Mouse (Mus musculus): Measurements from ENCODE around the gene Pax6.

Gene Pax6

GRCm38 (mm10) chr2:105668271-105669270 is at the start of gene Pax6:
Gene Pax6, plus strand, starts transcription at chr2:105668900.
- peak; percentile 90 to 91 for DNase-seq

DNA sequence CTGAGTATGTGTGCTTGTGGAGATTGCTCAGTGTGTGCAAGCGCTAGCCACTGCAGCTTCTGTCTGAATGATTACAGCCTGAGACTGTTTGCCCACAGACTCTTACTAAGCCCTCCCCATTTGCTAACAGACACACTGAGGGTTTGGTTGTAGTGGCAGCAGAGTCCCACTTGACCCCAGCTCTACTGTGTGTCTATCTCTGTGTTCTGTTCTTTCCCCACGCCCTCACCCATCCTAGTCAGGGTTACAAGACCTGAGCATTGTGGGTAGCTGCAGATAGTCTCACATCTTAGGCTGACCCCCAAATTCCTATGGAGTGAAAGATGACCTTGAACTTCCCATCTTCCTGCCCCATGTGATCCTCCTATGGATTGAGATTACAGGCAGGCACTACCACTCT is 19.8 kb upstream of the Pax6 start:
- no peak for DNase-seq

DNA sequence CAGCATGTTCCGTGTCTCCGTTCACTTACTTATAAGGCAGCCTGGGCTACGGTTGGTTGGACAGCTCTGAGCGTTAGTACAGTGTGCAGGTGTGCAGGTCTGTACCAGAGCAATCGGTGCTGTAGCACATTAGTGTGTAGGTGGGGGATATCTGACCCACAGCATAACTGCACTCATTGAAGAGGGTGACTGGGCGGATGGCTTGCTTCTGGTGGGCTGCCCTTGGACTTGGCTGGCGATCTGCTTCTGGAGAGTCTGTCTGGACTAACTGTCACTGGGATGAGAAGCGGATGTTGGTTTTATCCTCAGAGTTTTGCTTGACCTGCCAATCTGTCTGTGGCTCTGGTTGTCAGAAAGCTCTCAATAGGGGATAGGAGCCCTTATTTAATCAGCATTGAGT is 12.2 kb upstream of the Pax6 start:
- no peak for DNase-seq

- DNase-seq, result no peak
Observed at GRCm38 (mm10) chr2:105659350-105659749, 9.3 kb upstream of the Pax6 start.

DNA sequence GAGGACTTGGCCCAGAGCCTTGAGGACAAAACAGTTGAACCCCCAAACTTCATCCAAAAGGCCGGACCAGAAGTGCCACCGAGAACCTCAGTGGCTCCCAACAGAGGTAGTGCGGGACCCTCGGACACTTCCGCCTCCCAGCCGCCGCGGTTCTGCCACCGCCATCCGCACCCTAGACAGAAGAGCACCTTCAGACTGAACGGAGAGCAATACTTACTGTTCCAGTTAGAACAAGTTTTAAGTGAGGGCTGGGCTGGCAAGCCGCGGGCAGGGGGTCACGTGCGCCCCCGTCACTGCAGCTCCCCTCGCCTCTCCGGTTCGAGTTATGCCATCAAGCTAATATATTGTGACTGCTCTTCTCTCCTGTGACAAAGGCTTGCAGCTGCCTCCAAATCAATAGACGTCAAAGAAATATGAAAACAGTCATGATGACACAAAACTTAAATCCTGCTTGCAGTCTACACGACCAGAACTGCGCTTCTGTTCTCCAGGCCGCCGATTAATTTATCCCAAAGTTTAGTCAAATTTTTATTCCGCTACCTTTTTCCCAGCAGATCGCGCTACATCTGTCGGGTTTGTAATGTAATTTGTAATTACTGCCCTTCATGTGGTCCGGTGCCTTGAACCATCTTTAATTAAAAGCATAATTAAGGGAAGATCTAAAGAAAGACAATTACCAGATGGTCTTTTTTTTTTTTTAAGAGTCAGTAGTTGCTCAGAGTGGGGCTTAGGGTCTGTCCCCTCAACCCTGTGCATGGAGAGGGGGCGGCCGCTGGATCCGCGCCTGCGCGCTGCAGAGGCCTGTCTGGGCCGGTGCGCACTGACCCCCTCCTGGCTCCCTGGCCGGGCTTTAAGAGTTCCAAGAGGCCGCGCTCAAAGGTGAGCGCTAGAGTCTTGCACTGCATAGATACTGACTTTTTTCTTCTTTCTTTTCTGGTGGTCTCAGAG is 8.5 kb upstream of the Pax6 start:
- DNase-seq, result peak; percentile 19 to 20

DNA sequence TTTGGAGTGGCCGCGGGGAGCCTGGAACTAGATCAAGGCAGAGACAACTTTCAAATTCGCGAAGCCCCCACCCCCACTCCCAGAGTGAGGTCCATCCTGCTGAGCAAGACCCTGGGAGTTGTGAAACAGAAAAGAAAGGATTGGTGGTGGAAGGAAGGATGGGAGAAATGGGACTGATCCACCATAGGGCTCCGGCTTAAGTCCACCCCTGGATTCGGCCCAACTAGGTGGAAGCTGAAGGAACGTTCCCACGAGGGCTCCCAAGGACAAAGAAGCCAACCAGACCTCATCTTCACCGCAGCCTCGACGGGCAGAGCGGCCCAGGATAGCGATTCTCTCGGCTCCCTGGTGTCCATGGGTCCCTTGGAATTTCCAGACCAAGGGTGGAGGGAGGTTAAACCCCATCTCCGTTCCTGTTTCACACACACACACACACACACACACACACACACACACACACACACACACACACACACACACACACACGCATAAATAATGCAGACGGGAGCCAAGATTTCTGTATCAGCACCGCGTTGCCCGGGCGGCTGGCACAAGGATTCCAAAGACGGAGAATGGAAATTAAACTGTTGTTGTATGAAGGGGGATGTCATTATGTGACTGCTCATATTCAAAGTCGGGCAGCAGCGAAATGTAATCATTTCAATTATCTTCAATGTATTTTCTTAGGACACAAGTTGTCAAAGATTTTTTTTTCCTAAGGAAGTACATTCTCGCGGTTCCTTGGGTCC is 7.7 kb upstream of the Pax6 start:
- DNase-seq, result peak in 1 of 2 experiments; percentile 24

DNA sequence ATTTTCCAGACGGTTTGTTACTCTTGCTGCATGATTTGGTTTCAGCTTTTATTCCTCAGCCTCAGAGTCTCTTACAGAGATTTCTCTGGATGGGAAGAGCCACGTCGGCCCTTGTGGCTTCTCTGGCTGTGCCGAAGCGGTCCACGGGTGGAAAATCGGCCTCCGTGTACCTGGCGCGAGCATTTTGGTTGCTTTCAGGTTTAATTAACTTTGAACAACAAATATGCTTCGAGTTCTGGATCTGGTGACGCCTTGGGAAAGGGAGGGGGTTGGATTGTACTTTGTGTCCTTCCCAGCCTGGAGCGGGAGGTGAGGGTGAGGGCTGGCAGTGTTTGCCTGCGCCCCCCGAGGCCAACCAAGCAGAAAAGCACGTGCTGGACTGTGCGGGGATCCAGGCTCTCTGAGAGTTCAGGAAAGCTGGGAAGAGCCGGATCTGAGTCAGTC is 7.1 kb upstream of the Pax6 start:
- peak in 1 of 2 experiments; percentile 19 for DNase-seq

DNA sequence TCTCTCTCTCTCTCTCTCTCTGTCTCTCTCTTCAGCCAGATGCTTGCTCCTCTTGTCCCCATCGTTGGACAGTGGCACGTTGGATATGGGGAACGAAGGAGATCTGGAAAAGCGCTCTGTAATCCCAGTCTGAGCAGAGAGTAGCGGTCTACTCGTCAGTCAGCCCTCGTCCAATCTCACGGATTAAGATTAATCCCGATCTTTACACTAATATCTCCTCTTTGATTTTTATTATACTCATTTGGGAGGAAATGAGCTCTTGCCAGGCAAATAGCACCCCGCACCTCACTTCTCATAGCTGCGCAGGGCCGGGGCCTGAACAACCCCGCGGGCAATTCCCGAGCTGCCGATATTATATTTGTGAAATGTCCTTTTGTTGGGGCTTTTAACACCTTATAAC is 6.6 kb upstream of the Pax6 start:
- DNase-seq, result no peak

- DNase-seq, result no peak
Observed at GRCm38 (mm10) chr2:105662606-105663005, 6.1 kb upstream of the Pax6 start.

- DNase-seq, result no peak
Observed at GRCm38 (mm10) chr2:105663101-105663511, 5.6 kb upstream of the Pax6 start.

- DNase-seq, result no peak
Observed at GRCm38 (mm10) chr2:105664996-105665395, 3.7 kb upstream of the Pax6 start.

- no peak for DNase-seq
Observed at GRCm38 (mm10) chr2:105665491-105666250, 3.0 kb upstream of the Pax6 start.

- no peak for DNase-seq
Observed at GRCm38 (mm10) chr2:105666331-105666730, 2.4 kb upstream of the Pax6 start.

DNA sequence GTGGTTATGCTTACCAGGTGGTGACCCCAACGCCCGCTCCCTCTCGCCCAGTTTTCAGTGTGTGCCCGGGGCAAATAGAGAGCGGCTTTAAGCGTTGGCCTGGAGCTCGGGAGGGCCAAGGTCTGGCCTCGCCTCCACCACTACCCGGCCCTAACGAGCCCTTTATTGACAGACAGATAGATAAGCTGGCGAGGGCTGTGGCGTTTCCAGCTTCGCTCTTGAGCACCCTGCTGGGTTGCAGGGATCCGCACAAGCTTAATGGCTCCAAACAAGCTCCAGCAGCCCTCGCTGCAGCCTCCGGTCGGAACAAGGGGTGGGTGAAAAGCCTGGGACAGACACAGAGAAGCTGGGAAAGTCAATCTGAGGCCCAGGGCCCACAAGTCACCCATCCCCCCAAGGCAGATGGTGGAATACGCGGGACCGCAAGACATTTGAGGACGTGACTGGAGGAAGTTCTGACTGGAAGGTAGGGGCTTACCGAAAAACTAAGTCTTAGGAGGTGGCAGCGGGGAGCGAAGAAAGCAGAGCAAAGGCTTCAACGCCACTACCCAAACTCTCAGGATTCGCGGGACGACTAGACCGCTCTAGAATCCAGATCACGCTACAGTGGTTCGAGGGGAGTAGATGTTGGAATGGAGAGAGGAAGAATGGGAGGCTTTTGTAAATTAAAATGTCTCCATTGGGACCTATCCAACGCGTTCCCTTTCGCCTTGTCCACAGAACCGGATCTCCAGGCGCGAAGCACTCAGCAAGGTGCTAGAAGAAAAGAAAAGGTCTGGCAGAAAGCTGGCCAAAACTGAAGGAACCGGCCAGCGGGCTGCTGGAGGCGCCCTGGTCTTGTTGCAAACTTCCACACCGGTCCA is 1.7 kb upstream of the Pax6 start:
- DNase-seq, result peak in 1 of 2 experiments; percentile 22

- peak; percentile 41 to 46 for DNase-seq
Observed at GRCm38 (mm10) chr2:105667626-105667950, 1.1 kb upstream of the Pax6 start.

- DNase-seq, result peak in 1 of 2 experiments; percentile 39
Observed at GRCm38 (mm10) chr2:105669371-105669861, 716 bp downstream of the Pax6 start.

DNA sequence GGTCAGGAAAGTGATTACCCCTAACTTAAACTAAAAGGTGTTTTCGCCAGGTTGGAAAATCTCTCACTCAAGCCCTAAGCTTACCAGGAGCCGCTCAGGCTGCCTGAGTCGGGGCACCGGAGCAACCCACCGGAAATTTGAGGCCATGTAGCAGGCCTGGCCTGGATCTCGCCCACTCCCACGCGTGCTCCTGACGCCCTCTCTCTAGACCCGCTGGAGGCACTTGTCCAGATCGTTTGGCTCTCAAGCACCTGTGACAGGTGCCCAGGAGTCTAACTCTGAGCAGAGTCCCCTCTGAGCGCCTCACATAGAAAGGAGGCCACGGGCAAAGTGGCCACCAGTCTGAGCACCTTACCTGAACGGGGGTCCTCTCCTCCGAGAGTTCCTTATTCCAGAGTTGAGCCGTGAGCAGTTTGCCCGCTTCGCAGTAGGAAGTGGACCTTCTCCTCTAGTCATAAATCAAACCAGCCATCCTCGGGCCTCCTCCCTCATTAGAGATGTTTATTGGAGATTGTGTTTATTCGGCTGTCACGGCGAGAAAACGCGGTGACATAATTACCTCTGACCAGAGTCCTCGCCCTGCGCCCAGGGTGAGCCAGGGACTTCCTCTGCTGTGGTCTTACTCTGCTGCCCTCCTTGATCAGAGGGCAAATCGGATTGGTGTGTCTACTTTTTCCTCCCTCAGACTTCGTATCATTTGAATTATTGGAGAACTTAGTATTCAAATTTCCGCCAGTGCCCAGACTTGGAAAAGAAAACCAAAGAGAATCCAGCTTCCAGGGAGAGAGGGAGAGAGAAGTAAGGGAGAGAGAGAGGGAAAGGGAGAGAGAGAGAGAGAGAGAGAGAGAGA is 1.4 kb downstream of the Pax6 start:
- DNase-seq, result peak; percentile 49 to 67

- peak in 1 of 2 experiments; percentile 46 for DNase-seq
Observed at GRCm38 (mm10) chr2:105670731-105671095, 2.0 kb downstream of the Pax6 start.

GRCm38 (mm10) chr2:105671116-105671797 is 2.6 kb downstream of the Pax6 start:
- peak; percentile 24 to 57 for DNase-seq
